Mouse (Mus musculus) MEL (cell line): ENCODE measurements around the gene Fam20c.

Experiments used
- BHLHE40 ChIP-seq: IDR thresholded peaks from 2 replicates; pipeline ENCODE4 v1.6.1; 2012; ENCODE audit warnings: low read depth, mild to moderate bottlenecking, inconsistent platforms, low read length, improper control_type of control experiment, borderline replicate concordance
- CTCF ChIP-seq, 3 experiments: IDR thresholded peaks in 2 of 3; conservative IDR thresholded peaks in 1 of 3; 2 replicates each; pipeline ENCODE4 v1.5.1; 2011 to 2012; ENCODE audit warnings: low read length in 3 of 3, low read depth in 2 of 3, mild to moderate bottlenecking in 2 of 3, improper control_type of control experiment in 1 of 3, inconsistent platforms in 1 of 3, mixed read lengths in 1 of 3, moderate library complexity in 1 of 3; ENCODE audit not compliant: control insufficient read depth in 1 of 3, insufficient read depth in 1 of 3, poor library complexity in 1 of 3, severe bottlenecking in 1 of 3
- E2F4 ChIP-seq: IDR thresholded peaks from 2 replicates; pipeline ENCODE4 v1.6.1; 2011; ENCODE audit warnings: low read depth, low read length, improper control_type of control experiment, borderline replicate concordance
- EP300 ChIP-seq, 2 experiments: IDR thresholded peaks; 2 replicates each; pipeline ENCODE4 v1.6.1; 2011; ENCODE audit warnings: improper control_type of control experiment in 2 of 2, low read length in 2 of 2, low read depth in 1 of 2, mild to moderate bottlenecking in 1 of 2
- GATA1 ChIP-seq: IDR thresholded peaks from 2 replicates; pipeline ENCODE4 v1.6.1; 2011; ENCODE audit warnings: low read depth, low read length, improper control_type of control experiment
- MAX ChIP-seq: IDR thresholded peaks from 2 replicates; pipeline ENCODE4 v1.6.1; 2011; ENCODE audit warnings: low read length, improper control_type of control experiment
- NELFE ChIP-seq: IDR thresholded peaks from 2 replicates; pipeline ENCODE4 v1.6.1; 2011; ENCODE audit warnings: low read depth, low read length, improper control_type of control experiment
- POLR2A ChIP-seq, 2 experiments: IDR thresholded peaks; 2 replicates each; pipeline ENCODE4 v1.6.1; 2011 to 2012; ENCODE audit warnings: low read length in 2 of 2, mild to moderate bottlenecking in 2 of 2, control low read depth in 1 of 2, improper control_type of control experiment in 1 of 2, low read depth in 1 of 2, moderate library complexity in 1 of 2; ENCODE audit not compliant: control insufficient read depth in 1 of 2, insufficient read depth in 1 of 2, poor library complexity in 1 of 2
- RCOR1 ChIP-seq: IDR thresholded peaks from 2 replicates; pipeline ENCODE4 v1.6.1; 2012; ENCODE audit warnings: low read depth, mild to moderate bottlenecking, inconsistent platforms, low read length, improper control_type of control experiment
- TCF12 ChIP-seq: IDR thresholded peaks from 2 replicates; pipeline ENCODE4 v1.6.1; 2014; ENCODE audit warnings: low read depth, mild to moderate bottlenecking, inconsistent platforms, low read length, improper control_type of control experiment, moderate library complexity
- ZC3H11A ChIP-seq: IDR thresholded peaks from 2 replicates; pipeline ENCODE4 v1.6.1; 2012; ENCODE audit warnings: low read depth, mild to moderate bottlenecking, inconsistent platforms, low read length, improper control_type of control experiment
- ZKSCAN1 ChIP-seq: IDR thresholded peaks from 2 replicates; pipeline ENCODE4 v1.6.1; 2012; ENCODE audit warnings: low read depth, mild to moderate bottlenecking, inconsistent platforms, low read length, improper control_type of control experiment, moderate library complexity
- ZMIZ1 ChIP-seq: IDR thresholded peaks from 2 replicates; pipeline ENCODE4 v1.6.1; 2012; ENCODE audit warnings: low read depth, mild to moderate bottlenecking, inconsistent platforms, low read length, improper control_type of control experiment, moderate library complexity

DNA sequence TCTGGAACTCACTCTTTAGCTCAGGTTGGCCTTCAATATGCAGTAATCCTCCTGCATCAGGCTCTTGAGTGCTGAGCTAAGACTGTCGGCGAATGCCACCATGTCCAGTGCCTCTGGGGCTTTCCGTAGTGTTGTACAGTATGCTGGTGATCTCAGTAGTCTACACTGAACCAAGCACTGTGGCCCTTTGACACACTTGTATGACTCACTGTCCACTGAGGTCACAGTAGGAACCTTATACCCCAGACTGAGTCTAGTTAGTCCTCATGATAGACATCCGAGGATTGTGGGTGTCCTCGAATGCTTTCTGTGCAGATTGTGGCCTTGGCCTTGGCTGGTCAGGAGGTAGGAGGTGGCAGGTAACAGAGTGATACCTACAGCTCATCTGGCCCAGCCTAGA, 20.8 kb downstream of the Fam20c start:
- TF ChIP-seq EP300 (IDR thresholded peaks at IDR 0.05; ENCODE audit: low read depth in 1 of 2, low read length in 2 of 2), result no peak
- no peak for TF ChIP-seq CTCF (IDR thresholded peaks at IDR 0.05 in 2 of 3, conservative IDR thresholded peaks at IDR 0.05 in 1 of 3; ENCODE audit: control insufficient read depth in 1 of 3, insufficient read depth in 1 of 3, low read depth in 2 of 3, low read length in 3 of 3, poor library complexity in 1 of 3, severe bottlenecking in 1 of 3)
- no peak for TF ChIP-seq BHLHE40
- TF ChIP-seq GATA1, result no peak
- TF ChIP-seq RCOR1, result no peak
- no peak for TF ChIP-seq MAX
- TF ChIP-seq ZKSCAN1, result no peak
- no peak for TF ChIP-seq E2F4
- TF ChIP-seq ZC3H11A, result no peak
- no peak for TF ChIP-seq TCF12
- no peak for TF ChIP-seq NELFE
- TF ChIP-seq POLR2A (IDR thresholded peaks at IDR 0.05; ENCODE audit: control insufficient read depth in 1 of 2, insufficient read depth in 1 of 2, low read depth in 1 of 2, low read length in 2 of 2, poor library complexity in 1 of 2), result no peak
- TF ChIP-seq ZMIZ1, result no peak
